11 mouse cellular contexts compared by ENCODE assay signal in genomic region chr2:19445871-19446501, GRCm38 (mm10). TPM values are rescaled to one million over a fixed set of nuclear protein-coding genes. Genes with fewer than 3 reads are reported as not detected.
DNase-seq lines count a peak whose midpoint lies in the region; ATAC-seq and TF ChIP-seq lines count a peak whose summit lies in the region.
"Had no signal": no experiment of that assay in that cellular context is flagged by ENCODE, and none has a peak within 500 bp of the region (broad histone marks: within the 10 kb centered on the region; RNA-seq: fewer than 3 reads in every experiment).

No protein-coding gene starts in this region.

- H3K4me1 ChIP-seq in forebrain, embryonic 10.5 days: peaks cover 36% of the 10 kb centered on the region
- H3K4me1 ChIP-seq in intestine, postnatal 0 days (replicated peaks; ENCODE audit: control insufficient read depth, insufficient read depth, low read length): no peaks in the 10 kb centered on the region

- H3K9me3 ChIP-seq in forebrain, embryonic 10.5 days: no peaks in the 10 kb centered on the region
- no peaks in the 10 kb centered on the region for H3K9me3 ChIP-seq in intestine, postnatal 0 days (ENCODE audit: control insufficient read depth)

- H3K27ac ChIP-seq in layer of hippocampus, adult 2 months: no peak overlapping the region
- H3K27ac ChIP-seq in forebrain, embryonic 10.5 days: no peak overlapping the region
- no peak overlapping the region for H3K27ac ChIP-seq in intestine, postnatal 0 days (ENCODE audit: low read depth, low read length)
- H3K27ac ChIP-seq: macrophage had no signal

- no peak for TF ChIP-seq CTCF in layer of hippocampus, adult 2 months (conservative IDR thresholded peaks at IDR 0.05)
- TF ChIP-seq CTCF in intestine, postnatal 0 days (IDR thresholded peaks at IDR 0.05; ENCODE audit: low read depth): no peak

- H3K4me3 ChIP-seq in layer of hippocampus, adult 2 months: peak overlapping the region; percentile 1; the same call in 1 of the 2 replicates
- H3K4me3 ChIP-seq in forebrain, embryonic 10.5 days: peak overlapping the region; percentile 43
- H3K4me3 ChIP-seq in intestine, postnatal 0 days (ENCODE audit: low read depth, low read length): peak overlapping the region; percentile 11; the same call in 1 of the 2 replicates

- ATAC-seq in intestine, postnatal 0 days: no peak
- no peak for ATAC-seq in cerebellum, adult (ENCODE audit: insufficient number of reproducible peaks, low FRiP score, low TSS enrichment)
- ATAC-seq: Patski had no signal

- DNase-seq in layer of hippocampus, adult 2 months (ENCODE audit: low spot score in 2 of 2): no peak
- DNase-seq in layer of hippocampus, adult 11-12 months (ENCODE audit: low spot score): no peak
- DNase-seq in forebrain, embryonic 10.5 days (ENCODE audit: extremely low spot score, low spot score): no peak
- peak; percentile 48 for DNase-seq in retina, embryonic 14.5 days (ENCODE audit: low spot score)
- no peak for DNase-seq in right cerebral cortex, postnatal 36 days (ENCODE audit: low spot score in 2 of 2)
- DNase-seq in adrenal gland, adult 2 months: no peak

- no peak overlapping the region for H3K9ac ChIP-seq in intestine, postnatal 0 days (ENCODE audit: low read depth, low read length)

- H3K36me3 ChIP-seq in forebrain, embryonic 10.5 days (replicated peaks): no peaks in the 10 kb centered on the region
- H3K36me3 ChIP-seq in intestine, postnatal 0 days (ENCODE audit: control insufficient read depth, insufficient read depth): no peaks in the 10 kb centered on the region

- WGBS in forebrain, embryonic 10.5 days: under 1% methylated on average over 67 of the region's 67 CpGs
- under 1% methylated on average over 66 of the region's 67 CpGs for WGBS in intestine, postnatal 0 days

- H3K4me2 ChIP-seq in intestine, postnatal 0 days (replicated peaks; ENCODE audit: low read depth): 0 out of 2 replicates have a peak overlapping the region, but pooled peaks have one; percentile 21

- peaks cover 100% of the 10 kb centered on the region for H3K27me3 ChIP-seq in forebrain, embryonic 10.5 days (ENCODE audit: poor library complexity, severe bottlenecking)
- peaks cover 73% of the 10 kb centered on the region for H3K27me3 ChIP-seq in intestine, postnatal 0 days (replicated peaks; ENCODE audit: control insufficient read depth, insufficient read depth, low read length)

RNA-seq across cellular contexts. Expression of gene Ptf1a, which starts 0.5 kb away (rescaled TPM):
- total RNA-seq in layer of hippocampus, adult 2 months (2021): not detected
- polyA plus RNA-seq in forebrain, embryonic 10.5 days (2016; fragmentation: Nextera tagmentation; extraction: Ambion mirVana): not detected in 2 replicates
- not detected in 2 replicates for polyA plus RNA-seq in intestine, postnatal 0 days (2015; fragmentation: Nextera tagmentation; extraction: Ambion mirVana)
- total RNA-seq in adrenal gland, adult 2 months (2021): not detected
- not detected in 2 replicates for polyA plus RNA-seq in adrenal gland, adult 2 months (2012; rRNA removed)
- total RNA-seq: hematopoietic stem cell, adult 5-6 weeks had no signal
- polyA plus RNA-seq: macrophage, Patski had no signal
